Mouse (Mus musculus) heart, adult 2 months (tissue): ENCODE results near the gene Hmga1.

Experiments used
- CTCF ChIP-seq: fragments of 200-600 bp; IDR thresholded peaks from 2 replicates; pipeline ENCODE4 v1.8.1; 2022; ENCODE audit warnings: antibody characterized with exemption, mild to moderate bottlenecking, moderate library complexity
- EP300 ChIP-seq: fragments of 200-500 bp; IDR thresholded peaks from 2 replicates; pipeline ENCODE4 v1.6.1; 2011; ENCODE audit warnings: low read depth, low read length, control low read depth; ENCODE audit not compliant: insufficient read depth
- POLR2A ChIP-seq: fragments of 200-500 bp; IDR thresholded peaks from 2 replicates; pipeline ENCODE4 v1.6.1; 2011; ENCODE audit warnings: mild to moderate bottlenecking, low read depth, low read length, control low read depth; ENCODE audit not compliant: insufficient read depth

- peak; percentile 32 for TF ChIP-seq CTCF
- TF ChIP-seq EP300, result no peak
- TF ChIP-seq POLR2A, result no peak
Measured at GRCm38 (mm10) chr17:27557181-27557926, 1.1 kb downstream of the Hmga1 start.
